Mouse (Mus musculus) frontal cortex, postnatal 36 days (tissue): ENCODE measurements around the gene Galnt6.
A peak's percentile ranks its signal among the peaks of the same experiment; 100 is the strongest.

Source experiments
- DNase-seq, 2 experiments: peaks; one replicate each; pipeline ENCODE4 v3.0.0; 2022; ENCODE audit warnings: low spot score in 2 of 2

The Galnt6 gene

GRCm38 (mm10) chr15:100720066-100720465 is 9.1 kb downstream of the Galnt6 start:
- DNase-seq: no peak

GRCm38 (mm10) chr15:100719217-100719616 is 10.0 kb downstream of the Galnt6 start:
- no peak for DNase-seq

GRCm38 (mm10) chr15:100718572-100718971 is 10.6 kb downstream of the Galnt6 start:
- DNase-seq: no peak

- no peak for DNase-seq
These were observed 11.2 kb downstream of the Galnt6 start for GRCm38 (mm10) chr15:100717933-100718332.

- no peak for DNase-seq
These were observed 13.7 kb downstream of the Galnt6 start for GRCm38 (mm10) chr15:100715399-100715993.

- no peak for DNase-seq
These were observed 14.7 kb downstream of the Galnt6 start for GRCm38 (mm10) chr15:100714470-100714869.

GRCm38 (mm10) chr15:100710838-100711237 is 18.3 kb downstream of the Galnt6 start:
- DNase-seq: no peak

- no peak for DNase-seq
These were observed 20.6 kb downstream of the Galnt6 start for GRCm38 (mm10) chr15:100708433-100709078.

GRCm38 (mm10) chr15:100706226-100706625 is 22.9 kb downstream of the Galnt6 start:
- DNase-seq: no peak

GRCm38 (mm10) chr15:100705376-100705775 is 23.8 kb downstream of the Galnt6 start:
- DNase-seq: no peak

GRCm38 (mm10) chr15:100703913-100704312 is 25.3 kb downstream of the Galnt6 start:
- no peak for DNase-seq

GRCm38 (mm10) chr15:100701856-100702255 is 27.3 kb downstream of the Galnt6 start:
- no peak for DNase-seq

GRCm38 (mm10) chr15:100701108-100701507 is 28.1 kb downstream of the Galnt6 start:
- peak; percentile 12 for DNase-seq

- DNase-seq: no peak
These were observed 28.8 kb downstream of the Galnt6 start for GRCm38 (mm10) chr15:100700424-100700823.

GRCm38 (mm10) chr15:100699386-100699785 is 29.8 kb downstream of the Galnt6 start:
- no peak for DNase-seq

GRCm38 (mm10) chr15:100698078-100698477 is 31.1 kb downstream of the Galnt6 start:
- DNase-seq: no peak

GRCm38 (mm10) chr15:100694406-100694805 is 34.8 kb downstream of the Galnt6 start:
- no peak for DNase-seq

GRCm38 (mm10) chr15:100691990-100692389 is 37.2 kb downstream of the Galnt6 start:
- DNase-seq: no peak

GRCm38 (mm10) chr15:100687430-100687971 is 41.7 kb downstream of the Galnt6 start, which contains the start of gene Cela1:
TSS of gene Cela1 (minus strand) at chr15:100687921.
- no peak for DNase-seq

GRCm38 (mm10) chr15:100686989-100687388 is 42.2 kb downstream of the Galnt6 start:
- DNase-seq: peak; percentile 27 to 61

GRCm38 (mm10) chr15:100686434-100686833 is 42.7 kb downstream of the Galnt6 start:
- DNase-seq: no peak

GRCm38 (mm10) chr15:100685849-100686248 is 43.3 kb downstream of the Galnt6 start:
- DNase-seq: no peak

GRCm38 (mm10) chr15:100685255-100685654 is 43.9 kb downstream of the Galnt6 start:
- DNase-seq: no peak
